Mouse (Mus musculus) liver, embryonic 12.5 days (tissue): ENCODE results near the gene Kank4. TPM values are rescaled to one million over a fixed set of nuclear protein-coding genes. Genes with fewer than 3 reads are reported as not detected.

Experiments used
- ATAC-seq: fragments of 200-750 bp; cut with Nextera tagmentation; 2 replicates; pipeline ENCODE4 v1.8.0; 2017; ENCODE audit warnings: moderate number of reproducible peaks, mild to moderate bottlenecking, moderate library complexity
- H3K27ac ChIP-seq: fragments of 300-500 bp; sonication (generic); 2 replicates; pipeline ENCODE4 v1.5.1; 2016; ENCODE audit warnings: mild to moderate bottlenecking
- H3K27me3 ChIP-seq: fragments of 300-500 bp; sonication (generic); replicated peaks from 2 replicates; pipeline ENCODE4 v1.6.1; 2016; ENCODE audit warnings: mild to moderate bottlenecking, moderate library complexity
- H3K36me3 ChIP-seq: fragments of 300-500 bp; sonication (generic); 2 replicates; pipeline ENCODE4 v1.6.1; 2016; ENCODE audit warnings: mild to moderate bottlenecking, moderate library complexity
- H3K4me1 ChIP-seq: fragments of 300-500 bp; sonication (generic); 2 replicates; pipeline ENCODE4 v1.6.1; 2016
- H3K4me2 ChIP-seq: fragments of 300-500 bp; sonication (generic); 2 replicates; pipeline ENCODE4 v1.6.1; 2016; ENCODE audit warnings: mild to moderate bottlenecking, moderate library complexity
- H3K4me3 ChIP-seq: fragments of 300-500 bp; sonication (generic); 2 replicates; pipeline ENCODE4 v1.5.1; 2016; ENCODE audit warnings: mild to moderate bottlenecking, moderate library complexity
- H3K9ac ChIP-seq: fragments of 300-500 bp; sonication (generic); 2 replicates; pipeline ENCODE4 v1.6.1; 2016; ENCODE audit warnings: mild to moderate bottlenecking, moderate library complexity
- H3K9me3 ChIP-seq: fragments of 300-500 bp; sonication (generic); replicated peaks from 2 replicates; pipeline ENCODE4 v1.6.1; 2016; ENCODE audit warnings: mild to moderate bottlenecking, moderate library complexity
- WGBS: fragments of 180-500 bp; shearing (Covaris S2); methylation state at CpG from one replicate; pipeline ENCODE4 v1.1.7; 2016; ENCODE audit not compliant: insufficient replicate concordance; 5-methylcytosine and 5-hydroxymethylcytosine counted together
- polyA plus RNA-seq: library from polyadenylated mRNA; unstranded; fragments of >200 nt; fragmentation: Nextera tagmentation; extraction: Ambion mirVana; gene quantifications from 2 replicates; pipeline ENCODE4 v1.2.1, GENCODE M21; 2016

Gene Kank4
- polyA plus RNA-seq, 1 experiment from 2014 or later = 0.10 TPM

- H3K4me1 ChIP-seq = no peaks in the 10 kb centered on the region
- 36% methylated on average over 1 of the region's 1 CpGs for WGBS
- H3K27ac ChIP-seq = no peak overlapping the region
- H3K4me3 ChIP-seq = no peak overlapping the region
- H3K36me3 ChIP-seq = no peaks in the 10 kb centered on the region
- H3K27me3 ChIP-seq = peaks cover 9% of the 10 kb centered on the region; the same call in 1 of the 2 replicates
- no peak overlapping the region for H3K4me2 ChIP-seq
- ATAC-seq = no peak
- no peaks in the 10 kb centered on the region for H3K9me3 ChIP-seq
- no peak overlapping the region for H3K9ac ChIP-seq
Observed at GRCm38 (mm10) chr4:98790721-98791120, 26.6 kb downstream of the Kank4 start.

- peak overlapping the region; percentile 39 for H3K4me2 ChIP-seq
- no peak overlapping the region for H3K4me3 ChIP-seq
- no peaks in the 10 kb centered on the region for H3K36me3 ChIP-seq
- no peaks in the 10 kb centered on the region for H3K4me1 ChIP-seq
- WGBS = 8% methylated on average over 10 of the region's 10 CpGs
- no peak overlapping the region for H3K27ac ChIP-seq
- H3K9ac ChIP-seq = no peak overlapping the region
- H3K27me3 ChIP-seq = peaks cover 9% of the 10 kb centered on the region; the same call in 1 of the 2 replicates
- no peak for ATAC-seq
- no peaks in the 10 kb centered on the region for H3K9me3 ChIP-seq
Observed at GRCm38 (mm10) chr4:98789861-98790311, 27.5 kb downstream of the Kank4 start.

DNA sequence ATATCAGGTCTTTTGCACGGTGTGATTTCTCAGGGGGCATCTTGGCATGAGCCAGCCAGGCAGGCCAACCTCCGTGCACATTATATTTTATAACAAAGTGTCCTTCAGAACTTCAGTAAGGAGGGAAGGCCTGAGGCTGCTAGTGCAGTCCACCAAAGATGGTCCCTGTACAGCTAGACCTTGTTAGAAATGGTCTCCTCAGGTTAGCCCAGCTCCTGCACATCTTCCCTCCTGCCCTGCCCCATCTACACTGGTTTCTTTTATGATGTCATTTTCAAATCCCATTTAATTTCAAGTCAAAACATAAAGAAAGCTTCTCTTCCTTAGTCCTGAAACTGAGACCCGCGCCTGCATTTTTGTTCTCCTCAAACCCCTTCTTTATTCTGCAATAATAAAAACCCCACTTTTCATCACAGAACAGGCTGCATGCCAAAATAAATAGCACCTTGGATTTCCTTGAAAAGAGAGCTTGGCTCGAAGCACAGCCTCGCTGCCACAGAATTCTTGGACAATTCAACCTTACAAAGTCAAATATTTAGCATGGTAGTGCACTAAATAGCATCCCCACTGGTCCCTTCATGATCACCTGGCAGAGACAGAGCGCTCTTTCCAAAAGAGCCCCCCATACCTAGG lies 28.1 kb downstream of the Kank4 start:
- no peak overlapping the region for H3K27ac ChIP-seq
- 66% methylated on average over 7 of the region's 7 CpGs for WGBS
- H3K4me2 ChIP-seq = peak overlapping the region; percentile 39
- no peak overlapping the region for H3K9ac ChIP-seq
- no peak overlapping the region for H3K4me3 ChIP-seq
- H3K36me3 ChIP-seq = no peaks in the 10 kb centered on the region
- no peak for ATAC-seq
- H3K4me1 ChIP-seq = no peaks in the 10 kb centered on the region
- H3K9me3 ChIP-seq = no peaks in the 10 kb centered on the region
- H3K27me3 ChIP-seq = peaks cover 9% of the 10 kb centered on the region; the same call in 1 of the 2 replicates

DNA sequence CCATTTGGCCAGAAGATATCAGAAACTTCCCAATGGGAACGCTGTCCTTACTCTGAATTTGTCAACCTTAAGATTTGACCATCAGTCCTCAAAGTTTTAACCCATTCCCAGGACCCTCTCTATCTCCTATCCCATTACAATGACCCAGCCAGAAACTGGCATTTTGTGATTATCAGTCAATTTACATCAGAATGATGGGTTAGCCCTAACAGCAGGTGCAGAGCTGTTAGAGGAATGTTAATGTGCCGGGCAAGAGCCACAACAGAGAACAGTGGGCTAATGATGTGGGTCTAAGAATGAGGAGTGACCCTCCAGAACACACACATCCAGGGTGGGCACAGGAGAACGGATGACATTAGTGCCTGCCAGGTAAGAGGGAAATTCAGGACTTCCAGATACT lies 31.1 kb downstream of the Kank4 start:
- Histone ChIP-seq H3K9ac (no peak overlapping the region), H3K4me2 (no peak overlapping the region), H3K4me3 (no peak overlapping the region), H3K9me3 (no peaks in the 10 kb centered on the region), H3K36me3 (no peaks in the 10 kb centered on the region), H3K27ac (no peak overlapping the region), H3K4me1 (no peaks in the 10 kb centered on the region), H3K27me3 (peaks cover 9% of the 10 kb centered on the region; the same call in 1 of the 2 replicates)
- WGBS = 41% methylated on average over 3 of the region's 3 CpGs
- ATAC-seq = no peak

- Histone ChIP-seq H3K9ac (no peak overlapping the region), H3K36me3 (no peaks in the 10 kb centered on the region), H3K27me3 (peaks cover 6% of the 10 kb centered on the region; the same call in 1 of the 2 replicates), H3K4me2 (no peak overlapping the region), H3K27ac (no peak overlapping the region), H3K9me3 (no peaks in the 10 kb centered on the region), H3K4me3 (no peak overlapping the region), H3K4me1 (no peaks in the 10 kb centered on the region)
- no peak for ATAC-seq
- WGBS = 30% methylated on average over 8 of the region's 8 CpGs
Observed at GRCm38 (mm10) chr4:98785851-98786250, 31.5 kb downstream of the Kank4 start.

GRCm38 (mm10) chr4:98778219-98778618 lies 39.1 kb downstream of the Kank4 start:
- H3K27ac ChIP-seq = no peak overlapping the region
- no peak overlapping the region for H3K4me2 ChIP-seq

GRCm38 (mm10) chr4:98777464-98777863 lies 39.9 kb downstream of the Kank4 start:
- H3K4me1 ChIP-seq = no peaks in the 10 kb centered on the region
- WGBS = 58% methylated on average over 6 of the region's 6 CpGs
- H3K9ac ChIP-seq = no peak overlapping the region
- H3K9me3 ChIP-seq = no peaks in the 10 kb centered on the region
- H3K4me3 ChIP-seq = no peak overlapping the region
- H3K27me3 ChIP-seq = peaks cover 25% of the 10 kb centered on the region
- H3K36me3 ChIP-seq = no peaks in the 10 kb centered on the region
- H3K27ac ChIP-seq = no peak overlapping the region
- H3K4me2 ChIP-seq = no peak overlapping the region
- no peak for ATAC-seq

More at GRCm38 (mm10) chr4:98778219-98778618, 39.1 kb downstream of the Kank4 start:
- no peaks in the 10 kb centered on the region for H3K4me1 ChIP-seq
- no peak overlapping the region for H3K9ac ChIP-seq
- 12% methylated on average over 16 of the region's 16 CpGs for WGBS
- no peak for ATAC-seq
- H3K9me3 ChIP-seq = no peaks in the 10 kb centered on the region
- no peak overlapping the region for H3K4me3 ChIP-seq
- H3K36me3 ChIP-seq = no peaks in the 10 kb centered on the region
- H3K27me3 ChIP-seq = peaks cover 25% of the 10 kb centered on the region

DNA sequence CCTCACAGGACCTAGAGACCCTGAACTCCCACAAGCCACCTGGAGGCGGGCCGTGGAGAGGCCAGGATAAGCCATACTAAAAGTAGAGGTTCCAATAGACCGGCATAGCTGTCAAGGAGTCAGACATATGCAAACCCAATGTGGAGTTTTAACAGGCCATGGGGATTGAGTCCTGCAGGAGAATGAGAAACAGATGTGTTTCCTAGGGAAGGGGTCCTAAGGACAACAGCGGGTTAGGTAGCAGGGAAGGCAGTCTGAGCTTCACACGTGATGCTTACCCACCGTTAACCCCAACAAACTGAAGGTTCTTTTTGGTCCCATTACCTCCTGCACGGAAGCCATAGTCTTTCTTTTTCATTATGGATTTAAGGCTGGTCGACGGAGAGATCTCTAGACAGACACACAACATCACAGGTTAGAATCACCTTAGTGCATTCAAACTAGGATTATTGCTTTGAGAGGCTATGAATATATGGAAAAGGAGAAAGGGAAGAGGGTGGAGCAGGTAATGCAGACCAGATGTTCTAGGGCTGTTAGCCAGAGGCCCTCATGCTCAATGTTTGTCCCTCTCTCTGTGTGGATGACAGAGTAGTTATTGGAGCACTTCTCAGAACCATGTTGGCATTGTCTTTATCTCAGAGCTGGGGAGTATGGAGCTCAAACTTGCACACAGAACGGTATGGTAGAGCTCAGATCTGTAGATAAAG lies 40.5 kb downstream of the Kank4 start:
- H3K9me3 ChIP-seq = no peaks in the 10 kb centered on the region
- no peak for ATAC-seq
- no peak overlapping the region for H3K27ac ChIP-seq
- peaks cover 25% of the 10 kb centered on the region for H3K27me3 ChIP-seq
- no peak overlapping the region for H3K4me3 ChIP-seq
- no peak overlapping the region for H3K4me2 ChIP-seq
- 69% methylated on average over 10 of the region's 10 CpGs for WGBS
- no peaks in the 10 kb centered on the region for H3K36me3 ChIP-seq
- H3K9ac ChIP-seq = no peak overlapping the region
- no peaks in the 10 kb centered on the region for H3K4me1 ChIP-seq

DNA sequence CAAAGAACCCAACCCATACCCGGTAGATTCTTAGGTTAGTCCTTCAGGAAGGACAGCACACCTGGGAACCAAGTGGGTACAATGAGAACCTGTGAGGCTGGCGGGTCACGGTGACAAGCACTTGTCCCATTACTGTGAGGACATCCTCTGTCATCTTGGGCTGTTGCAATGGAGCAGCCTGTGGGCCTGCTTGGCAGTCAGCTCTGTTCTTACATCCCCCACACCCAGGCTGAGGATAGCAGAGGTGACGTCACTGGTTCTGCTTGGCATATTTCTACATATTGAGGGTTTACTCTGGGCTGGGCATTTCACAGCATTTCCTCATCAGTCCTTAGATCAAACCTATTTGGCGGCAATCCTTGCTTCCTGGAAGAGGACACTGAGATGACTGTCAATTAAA lies 43.6 kb downstream of the Kank4 start:
- H3K4me2 ChIP-seq = no peak overlapping the region
- 75% methylated on average over 5 of the region's 5 CpGs for WGBS
- H3K27ac ChIP-seq = no peak overlapping the region
- no peak overlapping the region for H3K9ac ChIP-seq
- no peaks in the 10 kb centered on the region for H3K9me3 ChIP-seq
- H3K36me3 ChIP-seq = no peaks in the 10 kb centered on the region
- no peak for ATAC-seq
- no peaks in the 10 kb centered on the region for H3K4me1 ChIP-seq
- no peak overlapping the region for H3K4me3 ChIP-seq
- H3K27me3 ChIP-seq = peaks cover 13% of the 10 kb centered on the region

GRCm38 (mm10) chr4:98767134-98768133 lies 49.9 kb downstream of the Kank4 start:
- H3K27me3 ChIP-seq = no peaks in the 10 kb centered on the region
- no peaks in the 10 kb centered on the region for H3K4me1 ChIP-seq
- H3K9ac ChIP-seq = no peak overlapping the region
- no peaks in the 10 kb centered on the region for H3K36me3 ChIP-seq
- WGBS = 68% methylated on average over 14 of the region's 14 CpGs
- no peak overlapping the region for H3K4me2 ChIP-seq
- no peak for ATAC-seq
- H3K4me3 ChIP-seq = no peak overlapping the region
- H3K9me3 ChIP-seq = no peaks in the 10 kb centered on the region
- H3K27ac ChIP-seq = no peak overlapping the region

DNA sequence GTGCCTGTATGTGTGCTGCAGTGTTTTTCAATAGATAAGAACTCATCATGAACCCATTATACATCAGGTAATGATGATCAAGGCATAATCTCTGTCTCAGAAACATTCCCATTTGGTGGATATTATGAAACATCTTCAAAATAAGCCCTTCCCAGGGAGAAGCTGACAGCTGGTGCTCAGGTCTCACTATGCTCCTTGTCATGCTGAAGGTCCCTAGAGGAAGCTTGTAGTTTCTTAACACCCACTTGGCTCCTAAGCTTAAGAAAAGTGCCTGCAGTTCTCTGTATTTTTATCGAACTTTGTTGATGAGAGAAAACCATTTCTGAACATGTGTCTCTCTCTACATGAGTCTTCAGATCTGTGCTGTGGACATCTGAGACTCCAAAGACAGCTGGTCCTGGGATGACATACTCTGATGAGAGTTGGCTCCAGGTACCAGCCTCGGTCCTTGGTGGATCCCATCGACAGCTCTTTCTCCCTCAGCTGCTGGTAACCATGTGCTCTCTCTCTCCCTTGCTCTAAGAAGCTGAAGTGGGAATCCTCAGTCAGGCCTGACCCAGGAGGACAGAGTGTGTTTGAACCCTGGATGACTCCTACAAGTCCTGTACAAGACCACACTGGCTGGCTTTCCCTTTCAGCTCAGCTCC lies 58.3 kb downstream of the Kank4 start:
- Histone ChIP-seq H3K4me2 (no peak overlapping the region), H3K27me3 (no peaks in the 10 kb centered on the region), H3K4me1 (no peaks in the 10 kb centered on the region), H3K36me3 (no peaks in the 10 kb centered on the region), H3K9me3 (no peaks in the 10 kb centered on the region), H3K27ac (no peak overlapping the region), H3K9ac (no peak overlapping the region), H3K4me3 (no peak overlapping the region)
- ATAC-seq = no peak
- 59% methylated on average over 3 of the region's 3 CpGs for WGBS
